Mouse (Mus musculus) midbrain, embryonic 13.5 days (tissue): ENCODE results near the gene Slc5a6. TPM values are rescaled to one million over a fixed set of nuclear protein-coding genes. Genes with fewer than 3 reads are reported as not detected.
A peak's percentile ranks its signal among the peaks of the same experiment; 100 is the strongest.

ENCODE experiments used
- ATAC-seq: fragments of 200-750 bp; cut with Nextera tagmentation; 2 replicates; pipeline ENCODE4 v1.8.0; 2017; ENCODE audit warnings: mild to moderate bottlenecking, moderate TSS enrichment, moderate library complexity
- H3K27ac ChIP-seq: fragments of 300-500 bp; sonication (generic); 2 replicates; pipeline ENCODE4 v1.5.1; 2015; ENCODE audit warnings: inconsistent platforms, mild to moderate bottlenecking, moderate library complexity
- H3K27me3 ChIP-seq: fragments of 300-500 bp; sonication (generic); 2 replicates; pipeline ENCODE4 v1.6.1; 2015; ENCODE audit warnings: mild to moderate bottlenecking, inconsistent platforms
- H3K36me3 ChIP-seq: fragments of 300-500 bp; sonication (generic); 2 replicates; pipeline ENCODE4 v1.6.1; 2015; ENCODE audit warnings: mild to moderate bottlenecking, inconsistent platforms
- H3K4me1 ChIP-seq: fragments of 300-500 bp; sonication (generic); replicated peaks from 2 replicates; pipeline ENCODE4 v1.6.1; 2015; ENCODE audit warnings: inconsistent platforms
- H3K4me2 ChIP-seq: fragments of 300-500 bp; sonication (generic); replicated peaks from 2 replicates; pipeline ENCODE4 v1.6.1; 2015; ENCODE audit warnings: moderate library complexity, mild to moderate bottlenecking, inconsistent platforms
- H3K4me3 ChIP-seq: fragments of 300-500 bp; sonication (generic); replicated peaks from 2 replicates; pipeline ENCODE4 v1.5.1; 2015; ENCODE audit warnings: mild to moderate bottlenecking, inconsistent platforms
- H3K9ac ChIP-seq: fragments of 300-500 bp; sonication (generic); replicated peaks from 2 replicates; pipeline ENCODE4 v1.6.1; 2015; ENCODE audit warnings: mild to moderate bottlenecking, inconsistent platforms
- H3K9me3 ChIP-seq: fragments of 300-500 bp; sonication (generic); 2 replicates; pipeline ENCODE4 v1.6.1; 2016; ENCODE audit warnings: mild to moderate bottlenecking, inconsistent platforms
- WGBS: fragments of 180-500 bp; shearing (Covaris S2); methylation state at CpG from one replicate; pipeline ENCODE4 v1.1.7; 2015; 5-methylcytosine and 5-hydroxymethylcytosine counted together
- polyA plus RNA-seq: library from polyadenylated mRNA; unstranded; fragments of >200 nt; fragmentation: Nextera tagmentation; extraction: Ambion mirVana; gene quantifications from 2 replicates; pipeline ENCODE4 v1.2.1, GENCODE M21; 2015

Gene Slc5a6
- polyA plus RNA-seq, 1 experiment from 2014 or later = 17.3 TPM

DNA sequence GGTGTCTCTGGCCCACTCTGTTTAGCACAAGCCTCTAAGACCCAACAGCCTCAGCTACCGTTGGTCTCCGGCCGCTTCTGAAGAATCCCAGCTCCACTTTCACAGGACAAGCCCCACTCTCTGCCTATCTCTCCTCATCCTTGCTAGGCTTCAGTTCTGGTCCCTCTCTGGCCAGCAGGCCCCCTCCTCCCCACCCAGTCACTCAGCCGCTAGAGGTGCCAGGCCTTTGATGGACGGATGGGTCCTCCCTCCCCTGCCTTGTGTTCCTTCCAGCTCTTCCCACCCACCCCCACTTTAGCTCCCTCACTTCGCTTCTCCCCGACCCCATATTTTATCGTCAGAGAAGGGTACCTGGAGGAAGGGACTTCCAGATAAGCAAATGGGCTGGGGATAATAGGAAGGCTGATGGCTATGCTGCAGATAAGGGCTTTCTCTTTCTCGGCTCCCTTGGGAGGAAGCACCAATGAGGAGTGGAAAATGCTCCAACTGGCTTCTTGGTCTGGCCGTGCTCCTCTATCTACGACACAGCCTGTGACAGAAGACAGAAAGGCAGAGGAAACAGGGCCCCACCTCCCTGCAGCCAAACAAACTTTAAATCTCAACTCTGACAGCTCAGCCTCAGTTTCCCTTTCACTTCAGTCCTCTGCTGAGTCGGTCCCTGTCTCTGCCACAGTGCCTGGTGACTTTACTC, 34.4 kb upstream of the Slc5a6 start:
- Histone ChIP-seq H3K9me3 (no peaks in the 10 kb centered on the region), H3K4me1 (peaks cover 33% of the 10 kb centered on the region), H3K27ac (peak overlapping the region; percentile 82), H3K27me3 (peaks cover 4% of the 10 kb centered on the region; the same call in 1 of the 2 replicates), H3K36me3 (peaks cover 12% of the 10 kb centered on the region), H3K4me2 (0 out of 2 replicates have a peak overlapping the region, but pooled peaks have one; percentile 6), H3K4me3 (no peak overlapping the region), H3K9ac (no peak overlapping the region)
- peak; percentile 54 for ATAC-seq
- 38% methylated on average over 12 of the region's 12 CpGs for WGBS

DNA sequence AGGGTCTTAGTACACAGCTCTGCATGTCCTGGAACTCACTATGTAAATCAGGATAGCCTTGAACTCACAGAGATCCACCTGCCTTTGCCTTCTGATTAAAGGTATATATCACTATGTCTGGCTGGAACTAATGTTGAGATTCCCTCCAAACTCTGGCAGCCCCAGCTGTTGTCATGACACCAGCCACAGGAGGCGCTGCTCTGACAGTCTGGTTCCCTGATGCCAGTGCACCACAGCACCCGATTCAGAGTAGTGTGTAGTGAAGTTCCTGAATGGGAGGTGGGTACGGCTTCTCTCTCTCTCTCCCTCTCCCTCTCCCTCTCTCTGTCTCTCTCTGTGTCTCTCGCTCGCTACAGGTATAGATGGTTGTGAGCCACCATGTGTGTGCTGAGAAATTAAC, 33.6 kb upstream of the Slc5a6 start:
- Histone ChIP-seq H3K27me3 (no peaks in the 10 kb centered on the region), H3K4me1 (peaks cover 33% of the 10 kb centered on the region), H3K27ac (peak overlapping the region; percentile 82), H3K9ac (no peak overlapping the region), H3K4me2 (0 out of 2 replicates have a peak overlapping the region, but pooled peaks have one; percentile 6), H3K9me3 (no peaks in the 10 kb centered on the region), H3K4me3 (no peak overlapping the region), H3K36me3 (peaks cover 19% of the 10 kb centered on the region)
- 16% methylated on average over 5 of the region's 5 CpGs for WGBS
- peak; percentile 28; the same call in 1 of the 2 replicates for ATAC-seq

DNA sequence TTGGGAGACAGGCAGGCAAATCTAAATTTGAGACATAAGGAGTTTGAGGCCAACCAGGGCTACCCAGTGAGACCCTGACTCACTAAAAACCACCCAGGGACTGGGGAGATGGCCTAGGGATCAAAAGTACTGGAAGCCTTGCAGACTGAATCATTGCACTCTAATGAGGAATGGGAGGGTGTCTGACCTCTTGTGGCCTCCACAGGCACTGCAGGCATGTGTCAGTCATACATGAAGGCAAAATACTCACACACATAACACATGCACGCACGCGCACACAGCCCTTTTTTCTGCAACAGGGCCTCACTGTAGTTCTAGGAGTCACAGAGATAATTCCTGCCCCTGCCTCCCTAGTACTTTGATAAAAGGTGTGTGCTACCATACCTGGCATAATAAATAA, 32.7 kb upstream of the Slc5a6 start:
- Histone ChIP-seq H3K9ac (no peak overlapping the region), H3K4me1 (peaks cover 28% of the 10 kb centered on the region), H3K27ac (no peak overlapping the region), H3K9me3 (no peaks in the 10 kb centered on the region), H3K36me3 (peaks cover 29% of the 10 kb centered on the region), H3K27me3 (no peaks in the 10 kb centered on the region), H3K4me2 (no peak overlapping the region), H3K4me3 (no peak overlapping the region)
- ATAC-seq = no peak
- WGBS = 63% methylated on average over 3 of the region's 3 CpGs

GRCm38 (mm10) chr5:31080795-31081164, 32.1 kb upstream of the Slc5a6 start:
- no peak for ATAC-seq
- 66% methylated on average over 3 of the region's 3 CpGs for WGBS
- peaks cover 35% of the 10 kb centered on the region for H3K36me3 ChIP-seq
- H3K9ac ChIP-seq = no peak overlapping the region
- no peaks in the 10 kb centered on the region for H3K27me3 ChIP-seq
- no peak overlapping the region for H3K27ac ChIP-seq
- peaks cover 22% of the 10 kb centered on the region for H3K4me1 ChIP-seq
- H3K4me2 ChIP-seq = no peak overlapping the region
- H3K9me3 ChIP-seq = no peaks in the 10 kb centered on the region
- H3K4me3 ChIP-seq = no peak overlapping the region

DNA sequence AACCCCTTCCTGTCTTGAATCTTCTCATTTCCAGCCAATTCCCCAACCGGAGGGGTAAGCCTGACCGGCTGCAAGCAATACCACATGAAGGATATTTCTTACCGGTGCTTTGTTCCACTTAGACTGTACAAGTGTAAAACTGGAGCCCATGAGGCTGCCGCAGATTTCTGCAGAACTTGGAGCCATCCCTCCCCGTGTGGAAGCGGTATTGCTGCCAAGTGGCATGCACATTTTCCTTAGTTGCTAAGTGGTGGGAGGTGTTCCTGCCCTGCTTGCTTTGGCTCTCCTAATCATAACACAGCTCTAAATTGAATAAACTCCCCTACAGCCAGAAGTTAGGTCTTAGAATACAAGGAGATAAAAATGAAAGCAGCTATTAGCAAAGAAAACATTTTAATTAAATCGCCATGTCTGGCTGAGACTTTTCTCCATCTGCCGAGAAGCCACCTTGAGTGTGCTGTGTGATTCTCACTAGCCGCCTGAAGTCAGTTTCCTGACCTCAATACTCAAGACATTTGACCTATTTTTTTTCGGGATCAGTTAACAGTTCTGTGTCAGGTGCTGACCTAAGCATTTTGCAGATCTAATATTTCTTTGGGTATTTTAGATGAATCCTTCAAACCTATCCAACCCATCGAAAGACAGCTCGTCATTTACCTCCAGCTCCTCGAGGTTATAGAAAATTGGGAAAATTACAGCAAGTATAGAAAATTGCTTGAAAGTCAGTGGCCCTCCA, 31.5 kb upstream of the Slc5a6 start:
- Histone ChIP-seq H3K4me3 (no peak overlapping the region), H3K36me3 (peaks cover 41% of the 10 kb centered on the region), H3K9me3 (no peaks in the 10 kb centered on the region), H3K27me3 (no peaks in the 10 kb centered on the region), H3K9ac (no peak overlapping the region), H3K4me2 (no peak overlapping the region), H3K27ac (no peak overlapping the region), H3K4me1 (peaks cover 21% of the 10 kb centered on the region)
- 87% methylated on average over 13 of the region's 13 CpGs for WGBS
- no peak for ATAC-seq

DNA sequence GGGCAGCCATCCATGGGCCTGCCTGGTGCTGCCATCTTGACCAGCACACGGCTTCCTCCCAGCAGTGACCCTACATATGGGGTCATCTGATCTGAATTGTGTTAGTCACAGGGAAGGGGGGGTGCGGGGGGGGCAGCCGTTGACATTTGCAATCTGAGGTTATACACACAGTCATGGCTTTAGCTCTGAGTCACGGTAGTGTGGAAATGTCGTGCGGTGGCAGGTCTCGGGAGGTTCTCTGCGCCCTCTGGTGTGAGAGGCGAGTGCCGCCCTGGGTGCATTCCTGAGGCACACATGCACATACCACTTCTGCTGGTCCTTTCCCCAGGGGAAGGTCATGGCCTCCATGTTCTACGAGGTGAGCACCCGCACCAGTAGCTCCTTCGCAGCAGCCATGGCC, 27.6 kb upstream of the Slc5a6 start:
- Histone ChIP-seq H3K36me3 (peaks cover 79% of the 10 kb centered on the region), H3K9ac (no peak overlapping the region), H3K4me3 (no peak overlapping the region), H3K4me1 (no peaks in the 10 kb centered on the region), H3K4me2 (no peak overlapping the region), H3K27ac (no peak overlapping the region), H3K27me3 (no peaks in the 10 kb centered on the region), H3K9me3 (no peaks in the 10 kb centered on the region)
- ATAC-seq = no peak
- WGBS = 90% methylated on average over 13 of the region's 13 CpGs

GRCm38 (mm10) chr5:31073176-31073575, 24.5 kb upstream of the Slc5a6 start:
- Histone ChIP-seq H3K27ac (no peak overlapping the region), H3K9me3 (no peaks in the 10 kb centered on the region), H3K4me1 (no peaks in the 10 kb centered on the region), H3K27me3 (no peaks in the 10 kb centered on the region), H3K4me2 (no peak overlapping the region), H3K36me3 (peaks cover 100% of the 10 kb centered on the region), H3K9ac (no peak overlapping the region), H3K4me3 (no peak overlapping the region)
- no peak for ATAC-seq
- 90% methylated on average over 12 of the region's 12 CpGs for WGBS

DNA sequence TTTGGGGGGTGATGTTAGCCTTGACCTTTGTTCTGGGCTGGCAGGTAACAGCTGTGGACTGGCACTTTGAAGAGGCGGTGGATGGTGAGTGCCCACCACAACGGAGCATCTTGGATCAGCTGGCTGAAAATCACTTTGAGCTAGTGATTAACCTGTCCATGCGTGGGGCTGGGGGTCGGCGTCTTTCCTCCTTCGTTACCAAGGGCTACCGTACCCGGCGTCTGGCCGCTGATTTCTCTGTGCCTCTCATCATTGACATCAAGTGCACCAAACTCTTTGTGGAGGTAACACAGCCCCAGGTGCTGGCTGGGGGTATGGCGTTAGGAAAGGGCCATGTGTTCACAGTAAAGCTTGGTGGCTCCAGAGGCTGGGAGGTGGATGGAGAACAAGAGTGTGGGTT, 23.1 kb upstream of the Slc5a6 start:
- WGBS = 96% methylated on average over 11 of the region's 11 CpGs
- Histone ChIP-seq H3K9ac (no peak overlapping the region), H3K27me3 (no peaks in the 10 kb centered on the region), H3K4me1 (no peaks in the 10 kb centered on the region), H3K36me3 (peaks cover 100% of the 10 kb centered on the region), H3K27ac (no peak overlapping the region), H3K4me2 (no peak overlapping the region), H3K9me3 (no peaks in the 10 kb centered on the region), H3K4me3 (no peak overlapping the region)
- no peak for ATAC-seq

DNA sequence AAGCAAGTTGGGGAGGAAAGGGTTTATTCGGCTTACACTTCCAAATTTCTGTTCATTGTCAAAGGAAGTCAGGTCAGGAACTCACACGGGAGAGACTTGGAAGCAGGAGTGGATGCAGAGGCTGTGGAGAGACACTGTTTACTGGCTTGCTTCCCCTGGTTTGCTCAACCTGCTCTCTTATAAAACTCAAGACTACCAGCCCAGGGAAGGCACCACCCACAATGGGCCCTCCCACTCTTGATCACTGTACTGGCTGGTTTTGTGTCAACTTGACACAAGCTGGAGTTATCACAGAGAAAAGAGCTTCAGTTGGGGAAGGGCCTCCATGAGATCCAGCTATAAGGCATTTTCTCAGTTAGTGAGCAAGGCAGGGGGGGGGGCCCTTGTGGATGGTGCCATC, 22.3 kb upstream of the Slc5a6 start:
- Histone ChIP-seq H3K27me3 (no peaks in the 10 kb centered on the region), H3K9ac (no peak overlapping the region), H3K4me3 (no peak overlapping the region), H3K36me3 (peaks cover 100% of the 10 kb centered on the region), H3K9me3 (no peaks in the 10 kb centered on the region), H3K4me2 (no peak overlapping the region), H3K27ac (no peak overlapping the region), H3K4me1 (no peaks in the 10 kb centered on the region)
- ATAC-seq = no peak
- WGBS = 92% methylated on average over 2 of the region's 2 CpGs

DNA sequence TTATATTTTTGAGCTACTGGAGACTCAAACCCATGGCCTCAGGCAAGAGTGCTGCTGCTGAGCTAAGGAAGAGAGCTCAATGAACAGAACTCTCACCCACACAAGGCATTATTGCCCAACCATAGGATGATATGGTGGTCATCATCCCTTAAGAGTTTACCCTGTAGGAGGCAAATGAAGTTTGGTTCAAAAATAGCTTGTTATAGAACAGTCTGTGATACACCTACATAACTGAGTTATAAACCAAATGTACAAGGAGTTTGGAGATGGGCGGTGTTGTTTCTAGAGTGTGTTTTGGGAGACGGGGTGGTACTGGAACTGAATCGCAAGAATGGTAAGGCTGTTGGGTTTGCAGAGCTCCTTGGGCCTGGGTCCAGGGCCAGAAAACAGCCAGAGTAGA, 21.1 kb upstream of the Slc5a6 start:
- H3K4me1 ChIP-seq = no peaks in the 10 kb centered on the region
- H3K36me3 ChIP-seq = peaks cover 95% of the 10 kb centered on the region
- H3K4me3 ChIP-seq = no peak overlapping the region
- no peaks in the 10 kb centered on the region for H3K27me3 ChIP-seq
- H3K27ac ChIP-seq = no peak overlapping the region
- ATAC-seq = no peak
- H3K4me2 ChIP-seq = no peak overlapping the region
- 93% methylated on average over 3 of the region's 3 CpGs for WGBS
- no peak overlapping the region for H3K9ac ChIP-seq
- no peaks in the 10 kb centered on the region for H3K9me3 ChIP-seq

DNA sequence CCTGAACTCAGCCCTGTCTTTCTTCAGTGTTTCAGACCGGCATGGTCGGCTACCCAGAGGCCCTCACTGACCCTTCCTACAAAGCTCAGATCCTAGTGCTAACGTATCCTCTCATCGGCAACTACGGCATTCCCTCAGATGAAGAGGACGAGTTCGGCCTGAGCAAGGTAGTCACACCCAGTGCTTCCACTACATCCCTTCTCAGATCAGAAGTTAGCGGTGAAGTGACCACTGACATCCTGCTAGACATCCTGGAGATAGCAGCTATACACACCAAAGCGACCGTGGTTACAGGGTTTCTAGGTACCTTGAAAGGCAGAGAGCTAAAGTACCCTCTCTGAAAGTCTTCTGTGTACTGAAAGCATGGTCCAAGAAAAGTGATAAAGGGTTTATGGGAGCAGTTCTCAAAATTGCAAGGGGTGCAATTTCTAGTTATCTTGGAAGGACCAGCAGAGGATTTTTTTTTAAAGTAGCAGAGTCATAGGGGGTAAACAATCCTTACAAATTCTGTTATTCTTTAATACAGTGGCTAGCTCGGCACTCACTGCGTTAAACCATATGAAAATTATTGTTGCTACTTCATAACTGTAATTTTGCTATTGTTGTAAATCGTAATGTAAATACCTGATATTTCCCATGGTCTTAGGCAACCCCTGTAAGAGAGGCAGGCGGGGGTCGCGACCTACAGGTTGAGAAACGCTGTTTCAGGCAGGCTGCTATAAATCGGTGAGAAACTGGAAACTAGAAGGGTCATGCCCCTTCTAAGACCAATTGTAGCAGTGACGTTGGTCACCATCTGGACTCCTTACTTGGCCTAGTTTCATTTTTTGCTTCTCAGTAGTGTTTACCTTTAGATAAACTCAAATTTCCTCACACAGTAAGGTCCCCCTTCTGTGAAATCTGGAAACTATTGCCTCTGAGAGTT, 6.8 kb upstream of the Slc5a6 start:
- WGBS = 24% methylated on average over 19 of the region's 19 CpGs
- peak overlapping the region; percentile 69 for H3K27ac ChIP-seq

More for the DNA sequence above, 6.8 kb upstream of the Slc5a6 start:
- peaks cover 18% of the 10 kb centered on the region for H3K4me1 ChIP-seq
- H3K9ac ChIP-seq = peak overlapping the region; percentile 77
- peak overlapping the region; percentile 79 for H3K4me2 ChIP-seq
- no peak for ATAC-seq
- no peaks in the 10 kb centered on the region for H3K27me3 ChIP-seq
- H3K4me3 ChIP-seq = peak overlapping the region; percentile 56
- peaks cover 41% of the 10 kb centered on the region for H3K36me3 ChIP-seq
- no peaks in the 10 kb centered on the region for H3K9me3 ChIP-seq
